ENCODE assay signal across 9 mouse cellular contexts in genomic region chr4:136678480-136678879, GRCm38 (mm10). TPM values are rescaled to one million over a fixed set of nuclear protein-coding genes. Genes with fewer than 3 reads are reported as not detected.
DNase-seq lines count a peak whose midpoint lies in the region; ATAC-seq and TF ChIP-seq lines count a peak whose summit lies in the region.
"Had no signal": no experiment of that assay in that cellular context is flagged by ENCODE, and none has a peak within 500 bp of the region (broad histone marks: within the 10 kb centered on the region; RNA-seq: fewer than 3 reads in every experiment).

No protein-coding gene starts in this region.

- no peaks in the 10 kb centered on the region for H3K9me3 ChIP-seq in ES-Bruce4 (replicated peaks; ENCODE audit: control insufficient read depth, insufficient read depth, low read length, poor library complexity, severe bottlenecking)
- H3K9me3 ChIP-seq in embryonic facial prominence, embryonic 15.5 days (replicated peaks), result no peaks in the 10 kb centered on the region
- H3K9me3 ChIP-seq: limb, embryonic 13.5 days had no signal

- WGBS in embryonic facial prominence, embryonic 15.5 days, result 2% methylated on average over 3 of the region's 3 CpGs

- TF ChIP-seq CTCF in ES-Bruce4 (IDR thresholded peaks at IDR 0.05; ENCODE audit: low read depth, low read length), result peak; percentile 96
- peak; percentile 96 for TF ChIP-seq CTCF in bone marrow macrophage, adult 2 months (IDR thresholded peaks at IDR 0.05; ENCODE audit: low read depth, low read length)

- ATAC-seq in embryonic facial prominence, embryonic 15.5 days (ENCODE audit: insufficient number of reproducible peaks, low FRiP score, low TSS enrichment, low read depth), result 0 out of 2 replicates have a peak, but pooled peaks have one; percentile 32

- DNase-seq in heart, adult 9 months (ENCODE audit: low spot score in 2 of 2), result peak; percentile 45 to 75
- peak; percentile 94 for DNase-seq in layer of hippocampus, adult 11-12 months (ENCODE audit: low spot score)
- peak; percentile 85 for DNase-seq in lung, postnatal 10 days
- DNase-seq in retina, adult 2 months (ENCODE audit: low read depth, low spot score), result peak; percentile 70
- DNase-seq in thymus, postnatal 25 days, result peak; percentile 85

- H3K4me1 ChIP-seq in ES-Bruce4 (ENCODE audit: control insufficient read depth, insufficient read depth, low read length), result peaks cover 2% of the 10 kb centered on the region
- peaks cover 3% of the 10 kb centered on the region; the same call in 1 of the 2 replicates for H3K4me1 ChIP-seq in bone marrow macrophage, adult 2 months (ENCODE audit: control insufficient read depth, insufficient read depth, low read length)
- H3K4me1 ChIP-seq in embryonic facial prominence, embryonic 15.5 days, result peaks cover 19% of the 10 kb centered on the region

- no peak overlapping the region for H3K9ac ChIP-seq in ES-Bruce4 (ENCODE audit: low read depth, poor library complexity, severe bottlenecking)
- no peak overlapping the region for H3K9ac ChIP-seq in embryonic facial prominence, embryonic 15.5 days
- H3K9ac ChIP-seq: limb, embryonic 13.5 days had no signal

- no peaks in the 10 kb centered on the region for H3K27me3 ChIP-seq in ES-Bruce4 (ENCODE audit: control insufficient read depth, insufficient read depth, low read length, poor library complexity, severe bottlenecking)
- H3K27me3 ChIP-seq in embryonic facial prominence, embryonic 15.5 days, result no peaks in the 10 kb centered on the region
- H3K27me3 ChIP-seq: limb, embryonic 13.5 days had no signal

- H3K36me3 ChIP-seq in ES-Bruce4 (ENCODE audit: control insufficient read depth, insufficient read depth, low read length, poor library complexity, severe bottlenecking), result no peaks in the 10 kb centered on the region
- H3K36me3 ChIP-seq in embryonic facial prominence, embryonic 15.5 days, result peaks cover 18% of the 10 kb centered on the region

- TF ChIP-seq EP300 in ES-Bruce4 (IDR thresholded peaks at IDR 0.05; ENCODE audit: insufficient read depth, low read depth, low read length), result no peak

- H3K4me3 ChIP-seq in ES-Bruce4 (ENCODE audit: low read depth, low read length), result no peak overlapping the region
- no peak overlapping the region for H3K4me3 ChIP-seq in bone marrow macrophage, adult 2 months (ENCODE audit: insufficient read depth, low read length)
- H3K4me3 ChIP-seq in embryonic facial prominence, embryonic 15.5 days (replicated peaks), result no peak overlapping the region
- H3K4me3 ChIP-seq: limb, embryonic 13.5 days had no signal

- H3K27ac ChIP-seq in ES-Bruce4 (ENCODE audit: insufficient read depth, low read length), result no peak overlapping the region
- H3K27ac ChIP-seq in bone marrow macrophage, adult 2 months (ENCODE audit: insufficient read depth, low read depth, low read length), result no peak overlapping the region
- H3K27ac ChIP-seq in embryonic facial prominence, embryonic 15.5 days (replicated peaks), result no peak overlapping the region
- H3K27ac ChIP-seq: limb, embryonic 13.5 days had no signal

- TF ChIP-seq POLR2A in ES-Bruce4 (IDR thresholded peaks at IDR 0.05; ENCODE audit: insufficient read depth, low read length), result no peak
- no peak for TF ChIP-seq POLR2A in bone marrow macrophage, adult 2 months (IDR thresholded peaks at IDR 0.05; ENCODE audit: borderline replicate concordance, low read depth, low read length)

- no peak overlapping the region for H3K4me2 ChIP-seq in embryonic facial prominence, embryonic 15.5 days (replicated peaks)
- H3K4me2 ChIP-seq: limb, embryonic 13.5 days had no signal

RNA-seq across cellular contexts. Expression of gene Lactbl1, which starts 56.1 kb away (rescaled TPM):
- not detected in 2 replicates for polyA plus RNA-seq in ES-Bruce4 (2011; ENCODE audit: insufficient read depth, insufficient read length, low read depth, missing spikeins)
- polyA plus RNA-seq in bone marrow macrophage, adult 2 months (2012; ENCODE audit: insufficient read depth, insufficient read length, missing spikeins), result not detected in 2 replicates
- polyA plus RNA-seq in embryonic facial prominence, embryonic 15.5 days (2015; fragmentation: Nextera tagmentation; extraction: Ambion mirVana), result 0.05 TPM in 1 of 2 replicates, not detected in the other
